Mouse (Mus musculus) lung, adult 2 months (tissue): Measurements from ENCODE around the gene Slc1a3.

Experiments
- CTCF ChIP-seq: fragments of 200-500 bp; IDR thresholded peaks from 2 replicates; pipeline ENCODE4 v1.5.1; 2011; ENCODE audit warnings: mild to moderate bottlenecking, low read length, control low read depth; ENCODE audit not compliant: insufficient read depth
- POLR2A ChIP-seq: fragments of 200-500 bp; IDR thresholded peaks from 2 replicates; pipeline ENCODE4 v1.6.1; 2011; ENCODE audit warnings: low read depth, mild to moderate bottlenecking, control low read depth, low read length, borderline replicate concordance; ENCODE audit errors: extremely low read depth

- no peak for TF ChIP-seq POLR2A
- TF ChIP-seq CTCF: no peak
Observed at GRCm38 (mm10) chr15:8661856-8662255, 48.7 kb downstream of the Slc1a3 start.
